Mouse (Mus musculus) heart, adult 2 months (tissue): ENCODE data around the gene Rufy2.

Experiments used
- CTCF ChIP-seq: fragments of 200-600 bp; IDR thresholded peaks from 2 replicates; pipeline ENCODE4 v1.8.1; 2022; ENCODE audit warnings: antibody characterized with exemption, mild to moderate bottlenecking, moderate library complexity
- POLR2A ChIP-seq: fragments of 200-500 bp; IDR thresholded peaks from 2 replicates; pipeline ENCODE4 v1.6.1; 2011; ENCODE audit warnings: mild to moderate bottlenecking, low read depth, low read length, control low read depth; ENCODE audit not compliant: insufficient read depth

- TF ChIP-seq POLR2A (no peak), CTCF (peak; percentile 30)
Observed at GRCm38 (mm10) chr10:63054586-63054985, 74.6 kb downstream of the Rufy2 start.
